Mouse (Mus musculus) limb, embryonic 14.5 days (tissue): ENCODE measurements around the gene Fermt1. TPM values are rescaled to one million over a fixed set of nuclear protein-coding genes. Genes with fewer than 3 reads are reported as not detected.

Experiments used
- ATAC-seq: fragments of 200-750 bp; cut with Nextera tagmentation; 2 replicates; pipeline ENCODE4 v1.8.0; 2017; ENCODE audit warnings: low read depth, moderate number of reproducible peaks, moderate TSS enrichment; ENCODE audit not compliant: low FRiP score
- DNase-seq: peaks from one replicate; pipeline ENCODE4 v3.0.0-alpha.2; 2015; ENCODE audit warnings: low spot score
- H3K27ac ChIP-seq: fragments of 300-500 bp; sonication (generic); replicated peaks from 2 replicates; pipeline ENCODE4 v1.5.1; 2014; ENCODE audit warnings: low read depth, mild to moderate bottlenecking, low read length, moderate library complexity, mixed read lengths
- H3K27me3 ChIP-seq: fragments of 300-500 bp; sonication (generic); 2 replicates; pipeline ENCODE4 v1.6.1; 2014; ENCODE audit warnings: low read length, mixed read lengths; ENCODE audit not compliant: control insufficient read depth, insufficient read depth
- H3K36me3 ChIP-seq: fragments of 300-500 bp; sonication (generic); 2 replicates; pipeline ENCODE4 v1.6.1; 2014; ENCODE audit warnings: mild to moderate bottlenecking, low read length, moderate library complexity, mixed read lengths; ENCODE audit not compliant: control insufficient read depth, insufficient read depth
- H3K4me1 ChIP-seq: fragments of 300-500 bp; sonication (generic); 2 replicates; pipeline ENCODE4 v1.6.1; 2014; ENCODE audit warnings: antibody characterized with exemption, low read length, mixed read lengths; ENCODE audit not compliant: control insufficient read depth, insufficient read depth
- H3K4me2 ChIP-seq: fragments of 300-500 bp; sonication (generic); replicated peaks from 2 replicates; pipeline ENCODE4 v1.6.1; 2014; ENCODE audit warnings: low read depth, mild to moderate bottlenecking, low read length, moderate library complexity; ENCODE audit not compliant: severe bottlenecking
- H3K4me3 ChIP-seq: fragments of 300-500 bp; sonication (generic); replicated peaks from 2 replicates; pipeline ENCODE4 v1.5.1; 2014; ENCODE audit warnings: low read length
- H3K9ac ChIP-seq: fragments of 300-500 bp; sonication (generic); 2 replicates; pipeline ENCODE4 v1.6.1; 2014; ENCODE audit warnings: mild to moderate bottlenecking, low read depth, low read length, moderate library complexity; ENCODE audit not compliant: severe bottlenecking
- H3K9me3 ChIP-seq: fragments of 300-500 bp; sonication (generic); 2 replicates; pipeline ENCODE4 v1.6.1; 2016; ENCODE audit warnings: low read length; ENCODE audit not compliant: control insufficient read depth
- POLR2A ChIP-seq: fragments of 200-500 bp; IDR thresholded peaks from 2 replicates; pipeline ENCODE4 v1.8.0; 2012; ENCODE audit warnings: inconsistent platforms, mild to moderate bottlenecking, moderate library complexity, borderline replicate concordance; ENCODE audit not compliant: insufficient read depth, insufficient read length; ENCODE audit errors: extremely low read depth
- WGBS: fragments of 180-500 bp; shearing (Covaris S2); extraction: QIAGEN DNeasy Blood & Tissue Kit; methylation state at CpG from one replicate; pipeline ENCODE4 v1.1.7; 2014; 5-methylcytosine and 5-hydroxymethylcytosine counted together
- polyA plus RNA-seq, 2 experiments: library from polyadenylated mRNA; depleted of rRNA in 1 of 2; stranded (reverse) in 1 of 2; unstranded in 1 of 2; fragments of >200 nt; fragmentation: Nextera tagmentation in 1 of 2; extraction: Ambion mirVana in 1 of 2; gene quantifications; 2 replicates each; pipeline versions ENCODE4 v1.2.1 to v1.2.3; 2012 to 2014

Gene Fermt1
- polyA plus RNA-seq, 2 experiments = 3.9 to 16.2 TPM

DNA sequence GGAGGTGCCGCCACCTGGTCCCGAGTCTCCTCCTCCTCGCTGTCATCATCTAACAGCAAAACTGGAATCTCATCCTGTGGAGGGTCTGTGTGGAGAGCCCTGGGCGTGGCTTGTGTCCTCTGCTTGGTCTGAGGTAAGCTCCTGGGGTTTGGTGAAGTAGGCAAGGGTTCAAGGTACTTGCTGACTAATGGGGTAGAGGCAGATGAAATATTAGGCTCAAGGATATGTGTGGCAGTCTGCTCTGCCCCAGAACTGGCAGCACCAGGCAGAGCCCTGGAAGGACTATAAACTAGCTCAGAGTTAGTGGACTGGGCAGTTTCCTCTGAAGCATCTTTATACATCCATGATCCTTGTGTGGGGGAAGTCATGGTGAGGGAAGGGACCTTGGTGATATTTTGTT, 75.4 kb downstream of the Fermt1 start:
- no peak for TF ChIP-seq POLR2A
- no peak overlapping the region for H3K9ac ChIP-seq
- ATAC-seq = no peak
- peaks cover 15% of the 10 kb centered on the region for H3K36me3 ChIP-seq
- no peaks in the 10 kb centered on the region for H3K9me3 ChIP-seq
- no peak overlapping the region for H3K27ac ChIP-seq
- WGBS = 79% methylated on average over 4 of the region's 4 CpGs
- no peak for DNase-seq
- no peak overlapping the region for H3K4me2 ChIP-seq
- H3K4me3 ChIP-seq = no peak overlapping the region
- H3K4me1 ChIP-seq = no peaks in the 10 kb centered on the region
- no peaks in the 10 kb centered on the region for H3K27me3 ChIP-seq

DNA sequence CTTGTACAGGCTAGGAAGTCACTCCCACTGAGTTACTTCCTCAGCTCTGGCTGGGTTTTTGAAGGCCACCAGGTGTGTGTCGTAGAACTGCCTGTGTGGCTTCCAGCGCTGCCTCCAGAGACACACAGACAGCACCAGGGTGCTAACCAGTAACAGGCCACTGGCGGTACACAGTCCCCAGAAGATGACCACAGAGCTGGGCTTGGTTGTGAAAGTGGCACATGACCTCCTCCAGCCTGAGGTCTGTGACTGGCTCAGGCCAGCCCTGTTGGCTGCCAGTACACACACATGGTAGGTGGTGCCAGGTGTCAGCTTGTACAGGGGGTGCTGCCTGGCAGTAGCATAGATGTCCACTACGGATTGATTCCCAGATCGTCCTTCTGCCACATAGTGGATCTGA, 76.0 kb downstream of the Fermt1 start:
- TF ChIP-seq POLR2A = no peak
- DNase-seq (no peak), ATAC-seq (no peak; the same call in 1 of the 2 replicates)
- H3K36me3 ChIP-seq = peaks cover 19% of the 10 kb centered on the region
- no peak overlapping the region for H3K9ac ChIP-seq
- no peak overlapping the region for H3K4me3 ChIP-seq
- H3K4me2 ChIP-seq = no peak overlapping the region
- H3K4me1 ChIP-seq = no peaks in the 10 kb centered on the region
- H3K27ac ChIP-seq = no peak overlapping the region
- H3K9me3 ChIP-seq = no peaks in the 10 kb centered on the region
- 66% methylated on average over 5 of the region's 5 CpGs for WGBS
- H3K27me3 ChIP-seq = no peaks in the 10 kb centered on the region

- no peak overlapping the region for H3K4me3 ChIP-seq
- TF ChIP-seq POLR2A = no peak
- WGBS = 88% methylated on average over 5 of the region's 5 CpGs
- DNase-seq (no peak), ATAC-seq (no peak)
- no peak overlapping the region for H3K27ac ChIP-seq
- H3K4me1 ChIP-seq = no peaks in the 10 kb centered on the region
- no peak overlapping the region for H3K4me2 ChIP-seq
- H3K9me3 ChIP-seq = no peaks in the 10 kb centered on the region
- no peaks in the 10 kb centered on the region for H3K27me3 ChIP-seq
- H3K36me3 ChIP-seq = peaks cover 30% of the 10 kb centered on the region
- H3K9ac ChIP-seq = no peak overlapping the region
Observed at GRCm38 (mm10) chr2:132867521-132867920, 78.2 kb downstream of the Fermt1 start.

- 96% methylated on average over 2 of the region's 2 CpGs for WGBS
Observed at GRCm38 (mm10) chr2:132863325-132863724, 82.4 kb downstream of the Fermt1 start.

GRCm38 (mm10) chr2:132861456-132861855, 84.2 kb downstream of the Fermt1 start:
- TF ChIP-seq POLR2A = no peak
- Histone ChIP-seq H3K4me3 (no peak overlapping the region), H3K36me3 (peaks cover 23% of the 10 kb centered on the region), H3K4me2 (no peak overlapping the region), H3K4me1 (no peaks in the 10 kb centered on the region), H3K27me3 (no peaks in the 10 kb centered on the region), H3K9me3 (no peaks in the 10 kb centered on the region), H3K9ac (no peak overlapping the region), H3K27ac (no peak overlapping the region)
- ATAC-seq (no peak), DNase-seq (no peak)
- 89% methylated on average over 2 of the region's 2 CpGs for WGBS

More at GRCm38 (mm10) chr2:132863325-132863724, 82.4 kb downstream of the Fermt1 start:
- no peak for ATAC-seq
- Histone ChIP-seq H3K9ac (no peak overlapping the region), H3K9me3 (no peaks in the 10 kb centered on the region), H3K4me1 (no peaks in the 10 kb centered on the region), H3K27ac (no peak overlapping the region), H3K4me3 (no peak overlapping the region), H3K4me2 (no peak overlapping the region), H3K27me3 (no peaks in the 10 kb centered on the region), H3K36me3 (peaks cover 30% of the 10 kb centered on the region)
- TF ChIP-seq POLR2A = no peak
- no peak for DNase-seq

- H3K4me2 ChIP-seq = no peak overlapping the region
- no peaks in the 10 kb centered on the region for H3K9me3 ChIP-seq
Observed at GRCm38 (mm10) chr2:132860435-132860834, 85.3 kb downstream of the Fermt1 start.

More at GRCm38 (mm10) chr2:132860435-132860834, 85.3 kb downstream of the Fermt1 start:
- H3K36me3 ChIP-seq = peaks cover 16% of the 10 kb centered on the region
- H3K4me3 ChIP-seq = no peak overlapping the region
- DNase-seq (no peak), ATAC-seq (no peak)
- no peak overlapping the region for H3K9ac ChIP-seq
- no peak for TF ChIP-seq POLR2A
- no peaks in the 10 kb centered on the region for H3K4me1 ChIP-seq
- no peak overlapping the region for H3K27ac ChIP-seq
- H3K27me3 ChIP-seq = no peaks in the 10 kb centered on the region
